Mouse (Mus musculus): ENCODE data around the gene Mia3.

- TF ChIP-seq CTCF (IDR thresholded peaks at IDR 0.05; ENCODE audit: borderline replicate concordance, insufficient read depth, low read depth, low read length) (no peak), POLR2A (IDR thresholded peaks at IDR 0.05; ENCODE audit: borderline replicate concordance, insufficient read depth, low read length) (no peak)
These were observed 9.1 kb upstream of the Mia3 start for GRCm38 (mm10) chr1:183378321-183378941.

All from cerebellum, adult 2 months (tissue).